Mouse (Mus musculus) regulatory T cell (primary cell): ENCODE measurements at regions not wholly inside any gene's neighbourhood (a gene's known extent, or its start where the extent isn't known, plus 50 kb on each side); places are given as distances from the start of the nearest gene placed in this dataset.

ENCODE experiments used
- in situ Hi-C: fragments of 300-600 bp; cut with MboI, MseI; formaldehyde crosslinking; loops from one replicate; pipeline ENCODE4 v1.15.1; 2025; ENCODE audit warnings: high pct_unique_total_duplicates

DNA sequence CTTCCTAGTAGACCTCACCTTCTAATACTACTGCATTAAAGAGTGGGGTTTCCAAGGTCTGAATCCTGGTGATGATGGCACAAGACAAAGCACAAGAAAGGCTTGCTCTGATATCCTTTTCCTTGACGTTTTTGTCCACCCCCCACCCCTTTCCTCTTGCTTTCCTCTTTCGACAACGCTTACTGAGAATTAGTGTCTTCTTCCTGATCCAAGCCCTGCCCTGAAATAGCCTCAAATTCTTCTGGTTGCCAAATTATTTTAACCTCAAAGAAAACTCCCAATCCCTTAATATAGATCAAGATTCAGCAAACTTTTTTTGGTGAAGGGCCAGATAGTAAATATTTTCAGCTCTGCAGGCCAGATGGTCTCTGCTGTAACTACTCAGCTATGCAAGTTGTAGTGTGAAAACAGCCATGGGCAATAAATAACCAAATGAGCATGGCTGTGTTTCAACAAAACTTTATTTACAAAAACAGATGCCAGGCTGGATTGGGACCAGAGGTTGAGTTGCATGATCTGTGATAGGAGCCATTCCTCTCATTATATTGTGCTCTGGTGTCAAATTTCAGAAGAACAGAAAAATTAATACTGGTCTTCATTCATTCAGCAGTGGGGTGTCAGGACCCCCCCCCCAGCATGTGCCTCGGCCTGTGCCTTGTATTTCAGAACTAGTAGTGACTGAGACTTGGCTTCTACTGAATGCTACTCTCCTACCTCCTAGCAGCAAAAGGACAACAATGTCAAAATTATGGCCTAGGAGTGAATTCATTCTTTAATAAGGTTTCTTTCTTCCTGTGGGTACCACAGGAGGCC lies 218.5 kb upstream of the Nrip1 start:
- in situ Hi-C loops: no loop called here

DNA sequence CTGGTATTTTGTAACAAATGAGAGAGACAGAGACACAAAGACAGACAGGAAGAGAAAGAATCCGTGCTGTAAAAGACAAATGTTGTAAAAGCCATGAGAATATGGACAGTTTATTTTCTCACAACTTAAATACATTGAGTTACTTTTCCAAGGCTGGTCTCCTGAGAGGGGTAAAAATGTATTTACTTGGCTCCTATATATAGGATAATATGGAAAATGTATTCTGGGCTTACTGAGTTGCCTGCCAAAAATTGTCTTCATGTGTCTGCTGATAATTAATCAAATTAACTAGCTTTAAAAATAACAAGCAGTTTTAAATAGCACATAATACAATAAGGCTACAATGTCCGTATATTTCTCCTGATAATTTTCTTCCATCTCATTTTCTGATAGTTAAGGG lies 216.2 kb upstream of the Nrip1 start:
- in situ Hi-C loops: no loop called here

DNA sequence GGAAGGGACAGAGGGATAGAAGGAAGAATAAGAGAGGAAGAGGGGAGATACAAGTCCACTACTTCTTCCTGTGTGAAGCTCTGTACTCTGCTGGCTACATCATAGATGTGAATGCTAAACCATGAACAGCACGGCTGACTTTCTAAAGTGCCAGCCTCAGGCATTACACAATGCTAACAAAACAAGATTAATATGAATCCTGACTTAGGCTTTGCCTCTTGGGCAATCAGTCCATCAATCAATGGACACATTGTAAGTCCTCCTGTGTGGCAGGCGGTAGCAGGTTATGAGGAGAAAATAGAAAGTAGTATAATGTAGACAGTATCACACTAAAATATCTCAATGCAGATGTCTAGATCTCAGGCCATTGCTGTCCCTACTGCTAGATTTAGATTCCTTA lies 203.6 kb upstream of the Nrip1 start:
- in situ Hi-C loops: no loop called here

DNA sequence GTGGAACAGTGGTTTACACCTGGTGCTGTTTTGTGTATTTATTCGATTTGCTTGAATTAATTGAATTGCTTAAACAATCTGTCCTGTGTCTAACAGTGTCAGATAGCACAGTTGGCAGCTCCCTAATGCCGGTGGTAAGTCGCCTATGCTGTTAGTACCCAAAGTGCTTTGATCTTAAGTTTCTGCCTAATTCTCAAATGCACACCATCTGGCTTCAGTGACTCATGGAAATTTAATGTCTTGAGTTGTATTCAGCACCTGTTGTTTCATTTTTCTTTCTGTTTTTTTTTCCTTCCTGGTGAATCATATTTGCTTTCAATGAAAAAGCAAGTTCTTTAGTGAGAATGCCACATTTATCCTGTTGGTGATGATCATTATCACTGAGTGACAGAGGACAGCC lies 201.7 kb upstream of the Nrip1 start:
- in situ Hi-C loops: no loop called here

DNA sequence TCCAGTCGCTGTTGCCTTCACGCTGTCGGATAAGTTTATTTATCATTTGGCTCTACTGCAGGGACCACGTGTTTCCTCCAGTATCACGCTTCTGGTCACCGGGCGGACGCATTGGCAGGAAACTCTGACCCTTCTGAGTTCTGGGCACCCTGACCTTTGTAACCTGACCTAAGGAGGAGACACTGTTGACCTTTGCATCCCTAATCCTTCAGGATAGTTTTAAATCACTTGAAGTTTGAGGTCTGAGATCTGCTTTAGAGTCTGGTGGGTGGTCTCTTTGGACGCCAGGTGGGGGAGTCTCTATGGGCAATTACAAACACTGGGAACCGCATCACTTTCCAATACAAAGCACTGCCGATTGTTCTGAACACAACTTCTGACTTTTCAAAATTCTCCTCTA lies 192.6 kb upstream of the Nrip1 start:
- in situ Hi-C loops: loop anchor here (10.0 to 25.0 kb wide), 2 partner anchors 379 to 1149 kb away; no protein-coding TSS in a partner anchor

DNA sequence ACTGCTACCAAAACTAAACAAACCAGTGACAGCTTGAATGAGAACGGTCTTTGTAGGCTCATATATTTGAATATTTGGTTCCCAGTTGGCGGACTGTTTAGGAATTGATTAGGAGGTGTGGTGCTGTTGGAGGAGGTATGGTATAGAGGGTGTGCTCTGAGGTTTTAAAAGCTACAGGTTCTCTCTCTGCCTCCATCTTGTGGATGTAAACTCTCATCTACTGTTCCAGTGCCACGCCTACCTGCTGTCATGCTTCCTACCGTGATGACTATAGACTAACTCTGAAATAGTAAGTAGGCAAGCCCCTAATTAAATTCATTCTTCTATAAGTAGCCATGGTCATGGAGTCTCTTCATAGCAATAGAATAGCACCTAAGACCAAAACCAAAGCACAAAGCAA lies 181.2 kb upstream of the Nrip1 start:
- in situ Hi-C loops: loop anchor here (25.0 kb wide), 1 partner anchor 368 kb away; no protein-coding TSS in a partner anchor

DNA sequence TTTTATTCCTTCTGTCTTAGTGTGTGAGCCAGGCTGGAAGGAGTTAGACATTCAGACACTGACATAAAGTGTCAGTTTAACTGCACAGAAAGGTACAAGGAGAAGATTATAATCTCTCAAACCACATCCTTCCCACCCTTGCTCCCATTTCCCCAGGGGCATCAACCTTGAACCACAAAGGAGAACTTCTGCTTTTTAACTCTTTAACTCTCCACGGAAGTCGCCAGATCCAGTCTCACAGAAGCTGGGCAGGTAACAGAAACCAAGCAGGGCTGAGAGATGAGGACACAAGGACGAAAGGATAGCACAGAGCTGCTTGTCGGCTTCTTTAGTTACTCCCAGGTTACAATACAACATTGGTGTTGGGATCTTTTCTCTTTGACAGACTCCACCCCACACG lies 176.0 kb upstream of the Nrip1 start:
- in situ Hi-C loops: loop anchor here (25.0 kb wide), 1 partner anchor 362 kb away; no protein-coding TSS in a partner anchor

DNA sequence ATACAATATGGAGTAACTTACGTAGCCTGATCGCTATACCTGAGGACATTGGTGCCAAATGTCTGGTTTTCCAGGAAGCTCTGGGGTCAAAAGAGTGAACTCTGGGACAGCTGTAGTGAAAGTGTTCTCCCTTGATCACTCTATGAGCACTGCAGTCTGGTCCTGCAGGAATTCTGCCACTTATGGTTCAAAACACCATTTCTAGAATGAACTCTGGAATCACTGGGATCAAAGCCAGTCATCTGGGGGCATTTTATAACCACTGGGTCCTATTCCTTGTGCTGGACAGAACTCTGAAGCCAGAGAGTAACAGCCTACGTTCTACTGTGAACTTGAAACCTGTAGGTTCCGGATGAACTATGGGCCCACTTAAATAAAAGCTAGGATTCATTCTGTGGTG lies 173.5 kb upstream of the Nrip1 start:
- in situ Hi-C loops: no loop called here

DNA sequence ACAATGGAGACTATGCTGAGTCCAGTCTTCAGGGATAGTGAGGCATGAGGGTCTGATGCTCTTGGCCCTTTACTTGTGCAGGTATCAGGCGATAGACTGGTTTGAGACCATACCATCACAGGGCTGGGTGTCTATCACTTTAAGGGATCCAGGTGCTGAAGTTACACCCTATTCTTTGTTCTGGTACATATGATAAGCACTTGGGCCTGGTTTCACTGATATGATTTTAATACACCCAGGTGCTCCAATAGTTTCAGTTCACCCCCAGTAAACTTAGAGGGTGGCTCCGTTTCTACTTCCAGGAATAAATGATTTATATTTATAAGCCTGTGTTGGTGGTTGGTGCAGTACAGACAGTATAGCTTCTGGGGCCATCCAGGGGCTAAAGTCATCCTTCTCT lies 173.0 kb upstream of the Nrip1 start:
- in situ Hi-C loops: no loop called here

DNA sequence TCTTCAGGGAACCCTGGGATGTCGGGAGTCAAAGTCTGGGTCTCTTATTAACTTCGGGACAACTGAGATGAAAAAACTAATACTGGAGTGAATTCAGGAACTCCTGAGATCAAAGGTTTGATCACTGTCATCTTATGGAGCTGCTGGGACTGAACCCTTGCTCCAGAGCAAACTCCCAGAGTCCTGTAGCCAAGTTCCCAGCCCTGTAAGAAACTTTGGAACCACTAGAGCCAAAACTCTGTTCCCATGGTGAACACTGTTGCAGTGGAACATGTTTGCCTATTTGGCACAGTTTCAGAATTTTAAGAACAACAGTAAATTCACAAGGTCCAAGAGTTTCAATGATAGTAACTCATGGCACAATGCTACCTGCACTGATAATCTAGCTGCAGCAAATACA lies 172.3 kb upstream of the Nrip1 start:
- in situ Hi-C loops: no loop called here

DNA sequence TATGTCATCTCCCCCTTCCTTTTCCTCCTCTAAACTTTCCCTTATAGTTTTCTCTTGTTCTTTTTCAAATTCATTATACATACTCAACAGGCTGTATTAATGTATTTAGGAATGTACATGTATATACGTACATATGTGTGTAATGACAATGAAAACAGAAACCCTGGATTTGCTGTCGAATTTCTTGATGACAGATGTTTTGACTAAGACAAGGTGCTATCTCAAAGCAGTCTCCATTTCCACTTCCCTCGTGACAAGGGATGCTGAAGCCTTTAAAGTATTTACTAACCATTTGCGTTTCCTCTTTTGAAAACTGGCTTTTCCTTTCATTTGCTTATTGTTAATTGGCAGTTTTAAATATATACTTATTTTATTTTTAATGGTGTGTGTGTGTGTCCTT lies 171.3 kb upstream of the Nrip1 start:
- in situ Hi-C loops: no loop called here

DNA sequence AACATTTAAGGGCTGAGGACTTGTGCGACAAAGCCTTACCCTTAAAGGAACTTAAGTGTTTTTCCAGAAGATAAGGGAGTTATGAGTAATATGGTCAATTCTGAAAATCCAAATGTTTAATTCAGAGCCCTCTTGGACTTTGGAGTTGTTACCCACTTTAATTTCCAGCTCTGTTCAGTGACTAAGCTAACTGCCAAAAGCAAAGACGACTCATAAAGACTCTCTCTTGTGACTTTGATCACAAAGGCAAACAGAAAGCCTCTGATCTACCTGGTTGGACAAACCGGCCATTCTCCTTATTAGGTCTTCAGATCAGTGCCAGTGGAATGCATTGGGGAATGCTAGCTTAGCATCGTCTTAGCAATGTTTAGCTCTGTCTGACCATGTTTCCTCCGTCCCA lies 167.3 kb upstream of the Nrip1 start:
- in situ Hi-C loops: no loop called here

DNA sequence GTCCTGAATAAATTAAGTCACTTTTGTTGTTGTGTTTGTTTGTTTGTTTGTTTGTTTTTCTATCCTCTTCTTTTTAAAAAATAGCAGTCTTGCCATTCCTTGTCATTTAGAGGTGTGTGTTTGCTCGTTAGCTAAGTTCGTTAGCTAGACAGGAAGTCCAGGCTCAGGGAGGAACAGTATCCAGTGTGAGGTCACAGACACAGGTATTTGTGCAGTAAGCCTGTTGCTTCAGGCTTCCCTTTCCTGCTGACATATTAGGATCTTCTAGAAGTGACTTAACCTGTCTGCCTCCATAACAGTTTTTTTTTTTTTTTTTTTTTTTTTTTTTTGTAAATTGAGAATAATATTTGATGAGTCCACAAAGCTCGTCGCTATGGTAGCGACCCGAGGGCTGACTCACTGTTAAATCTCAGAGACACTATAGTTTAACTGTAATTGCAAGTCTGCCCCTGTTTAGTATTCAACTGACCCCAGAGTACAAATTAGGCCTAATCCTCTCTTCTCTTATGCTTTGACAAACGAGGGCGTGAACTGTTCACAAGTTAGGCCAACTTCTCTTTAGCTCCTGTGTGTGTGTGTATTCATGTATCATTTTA lies 166.8 kb upstream of the Nrip1 start:
- in situ Hi-C loops: no loop called here

DNA sequence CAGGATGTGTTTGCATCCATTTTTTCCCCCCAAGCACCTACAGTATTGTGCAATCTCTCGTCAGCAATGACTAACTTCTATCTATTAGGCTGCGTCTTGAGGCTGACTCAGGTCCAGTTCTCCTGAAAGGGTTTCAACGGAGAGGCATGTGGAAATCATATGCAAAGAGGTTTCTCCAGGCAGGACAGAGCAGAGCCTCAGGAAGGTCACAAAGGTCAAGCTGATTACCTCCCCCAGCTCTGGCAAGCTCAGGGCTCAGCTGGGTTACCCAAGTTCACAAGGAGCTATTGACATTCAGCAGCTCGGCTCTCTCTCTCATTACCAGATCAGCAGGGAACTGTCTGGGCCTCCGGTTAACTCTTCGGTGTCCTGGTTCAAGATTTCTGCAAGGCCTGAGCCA lies 166.0 kb upstream of the Nrip1 start:
- in situ Hi-C loops: no loop called here

DNA sequence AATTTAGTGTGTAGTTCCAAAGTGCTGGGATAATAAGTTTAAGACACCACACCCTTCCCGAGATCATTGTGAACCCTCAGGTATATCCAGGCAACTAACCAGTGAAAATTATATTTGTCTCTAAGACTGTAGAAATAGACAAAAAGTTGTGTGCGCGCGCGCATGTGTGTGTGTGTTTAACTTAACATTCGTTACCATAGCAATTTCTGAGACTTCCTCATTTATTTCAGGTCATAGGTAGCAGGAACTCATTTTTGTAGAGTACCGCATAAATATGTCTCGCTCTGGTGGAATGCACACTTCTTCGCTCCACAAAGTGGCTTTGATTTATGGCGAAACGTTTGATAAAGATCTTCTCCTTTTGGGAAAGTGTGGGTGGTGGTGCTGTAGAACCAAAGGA lies 164.2 kb upstream of the Nrip1 start:
- in situ Hi-C loops: no loop called here

DNA sequence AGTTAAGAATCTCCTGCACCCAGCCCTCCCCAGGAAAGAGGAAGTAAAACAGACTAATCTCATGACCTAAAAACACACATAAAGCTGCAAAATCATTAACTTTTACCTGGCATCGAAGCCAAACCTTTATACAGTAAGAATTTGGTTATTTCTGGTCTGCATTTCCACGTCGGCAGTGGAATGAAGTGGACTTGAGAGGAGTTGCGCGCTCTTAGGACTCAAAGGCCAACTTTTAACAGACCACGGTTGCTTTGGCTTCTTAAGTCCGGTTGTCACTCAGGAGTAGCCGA lies 159.2 kb upstream of the Nrip1 start:
- in situ Hi-C loops: no loop called here

DNA sequence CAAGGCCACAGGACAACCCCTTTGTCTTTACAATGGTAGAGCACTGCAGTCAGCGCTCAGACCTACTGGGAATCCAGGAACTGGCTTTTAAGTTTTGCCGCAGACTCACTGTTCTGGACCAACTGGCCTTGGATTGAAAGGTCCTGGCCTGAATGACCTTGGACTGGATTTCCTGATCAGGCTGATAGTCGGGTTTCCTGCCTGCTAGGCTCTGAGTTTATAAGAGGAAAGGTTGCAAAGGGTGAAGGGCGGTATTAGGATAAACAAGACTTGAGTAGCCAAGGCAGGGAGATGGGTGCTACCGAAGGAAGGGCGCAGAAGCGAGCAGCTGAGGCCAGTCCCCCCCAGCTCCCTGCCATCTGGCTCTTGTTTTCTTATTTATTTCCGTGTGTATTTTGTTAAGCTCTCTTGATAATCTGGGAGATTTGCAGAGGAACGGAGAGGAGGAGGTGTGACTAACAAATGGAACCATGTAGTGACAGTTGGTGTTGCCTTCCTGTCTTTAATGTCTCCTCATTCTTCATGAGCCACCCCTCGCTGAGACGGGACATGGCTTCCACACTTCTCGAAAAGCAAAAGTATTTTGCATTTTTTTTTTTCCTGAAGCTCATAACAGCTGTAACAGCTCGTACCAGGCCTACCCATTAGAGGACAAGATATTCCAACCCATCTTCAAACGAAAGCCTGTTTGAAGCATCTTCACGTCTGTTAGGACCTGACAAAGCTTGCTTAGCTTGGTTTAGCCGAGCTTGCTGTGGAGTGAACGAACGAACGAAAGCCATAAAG lies 158.7 kb upstream of the Nrip1 start:
- in situ Hi-C loops: no loop called here

DNA sequence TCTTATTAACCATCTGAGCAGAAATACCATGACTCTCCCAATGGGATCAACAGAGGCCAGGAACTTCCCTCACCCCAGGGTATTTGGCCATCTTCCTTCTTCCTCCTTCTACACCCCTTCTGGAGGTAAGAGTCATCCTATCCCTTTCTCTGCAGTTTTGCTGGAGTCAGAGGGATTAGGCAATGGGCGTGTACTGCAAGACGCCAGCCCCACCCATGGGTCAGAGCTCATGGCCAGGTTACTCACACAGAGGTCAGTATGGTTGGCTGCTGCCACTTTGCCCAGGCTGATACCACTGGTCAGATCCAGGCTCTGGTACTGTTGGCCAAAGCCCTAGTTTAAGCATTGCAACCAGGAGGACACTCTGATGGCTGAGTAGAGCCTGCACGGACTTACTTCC lies 157.3 kb upstream of the Nrip1 start:
- in situ Hi-C loops: no loop called here

DNA sequence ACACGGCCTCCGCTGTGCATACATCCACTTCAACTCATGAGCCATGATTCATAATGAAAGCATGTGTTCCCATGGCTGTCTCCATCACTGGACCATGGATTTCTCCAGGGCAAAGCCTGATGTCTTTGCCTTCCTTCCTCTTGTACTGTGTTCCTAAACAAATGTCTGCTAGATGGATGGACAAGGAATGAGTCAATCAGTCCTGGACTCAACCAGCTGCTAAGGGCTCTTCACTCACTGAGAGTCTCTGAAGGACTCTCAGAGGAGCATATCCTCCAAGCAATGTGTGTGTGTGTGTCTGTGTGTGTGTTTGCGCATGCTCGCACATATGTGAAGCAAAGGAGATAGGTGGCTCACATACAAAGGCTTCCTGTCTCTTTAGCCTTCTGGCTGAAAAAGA lies 156.0 kb upstream of the Nrip1 start:
- in situ Hi-C loops: no loop called here

DNA sequence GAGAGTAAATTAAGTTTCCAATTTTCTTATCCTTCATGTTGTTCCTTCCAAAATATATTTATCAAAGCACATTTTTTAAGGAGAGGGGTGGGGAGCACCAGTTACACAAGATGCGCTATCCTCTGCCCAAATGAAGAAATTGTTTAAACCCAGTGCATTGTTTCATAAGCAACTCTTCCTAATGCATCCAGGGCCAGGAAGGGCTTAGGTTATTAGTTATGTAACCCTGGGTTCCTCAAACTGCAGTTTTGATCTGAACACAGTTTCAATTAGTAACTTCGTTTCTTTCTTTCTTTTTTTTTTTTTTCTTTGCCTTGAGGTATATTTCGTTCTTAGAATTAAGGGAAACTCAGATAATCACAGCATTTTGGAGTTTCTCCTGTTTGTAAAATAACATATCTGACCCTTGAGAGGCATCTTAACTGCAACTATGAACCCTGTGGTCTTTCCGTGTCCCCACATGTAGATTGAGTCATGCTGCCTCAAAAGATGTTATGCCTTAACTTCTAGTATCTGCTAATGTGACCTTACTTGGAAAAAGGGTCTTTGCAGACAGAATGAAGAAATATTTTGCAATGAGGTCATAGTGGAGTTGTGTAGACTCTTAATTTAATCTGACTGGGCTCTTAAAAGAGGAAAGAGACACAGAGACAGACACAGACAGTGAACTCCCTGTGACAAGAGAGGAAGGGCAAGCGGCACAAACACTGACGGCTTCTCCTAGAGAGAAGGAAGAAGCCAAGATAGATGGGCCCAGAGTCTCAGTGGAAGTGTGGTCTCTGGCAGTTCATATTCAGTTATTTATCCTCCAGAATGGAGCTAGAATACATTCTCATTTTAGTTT lies 153.7 kb upstream of the Nrip1 start:
- in situ Hi-C loops: no loop called here

DNA sequence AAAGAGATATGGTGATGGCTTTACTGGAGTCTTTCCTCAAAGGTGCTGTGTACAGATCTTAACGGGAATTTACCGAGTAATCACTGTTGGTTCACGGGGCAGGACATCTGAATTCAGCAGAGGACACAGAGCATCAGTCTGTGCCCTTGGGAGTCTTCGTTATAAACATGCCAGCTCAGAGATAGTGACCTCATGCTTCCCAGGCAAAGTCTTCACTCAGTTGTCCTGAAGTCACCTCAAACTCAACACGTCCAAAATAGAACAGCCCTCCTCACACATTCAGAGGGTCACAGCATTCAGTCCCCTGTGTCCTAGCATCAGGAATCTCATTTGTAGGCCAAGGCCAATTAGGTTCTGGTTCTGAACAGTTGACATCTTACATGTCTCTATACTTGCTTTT lies 151.9 kb upstream of the Nrip1 start:
- in situ Hi-C loops: no loop called here

DNA sequence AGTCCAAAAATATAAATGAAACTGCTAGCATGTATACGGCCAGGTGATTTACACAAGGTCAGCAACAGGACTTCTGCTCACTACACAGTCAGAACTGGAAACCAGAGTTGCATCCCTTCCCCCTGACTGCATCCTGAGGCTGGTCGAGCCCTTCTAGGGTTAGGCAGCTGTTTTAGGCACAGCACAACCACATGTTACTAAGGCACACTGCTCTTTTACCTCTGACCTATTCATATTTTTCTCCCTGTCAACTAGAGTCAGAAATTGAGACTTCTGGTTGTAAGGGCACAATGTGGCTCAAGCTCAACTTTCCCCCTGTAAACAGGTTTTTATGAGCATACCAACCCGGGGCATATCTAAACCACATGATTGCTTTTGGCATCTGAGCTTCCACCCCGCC lies 151.3 kb upstream of the Nrip1 start:
- in situ Hi-C loops: no loop called here
